Mouse (Mus musculus): ENCODE results near the gene Dspp. TPM values are rescaled to one million over a fixed set of nuclear protein-coding genes. Genes with fewer than 3 reads are reported as not detected.

Dspp gene
- polyA plus RNA-seq, 1 experiment from 2014 or later = not detected

DNA sequence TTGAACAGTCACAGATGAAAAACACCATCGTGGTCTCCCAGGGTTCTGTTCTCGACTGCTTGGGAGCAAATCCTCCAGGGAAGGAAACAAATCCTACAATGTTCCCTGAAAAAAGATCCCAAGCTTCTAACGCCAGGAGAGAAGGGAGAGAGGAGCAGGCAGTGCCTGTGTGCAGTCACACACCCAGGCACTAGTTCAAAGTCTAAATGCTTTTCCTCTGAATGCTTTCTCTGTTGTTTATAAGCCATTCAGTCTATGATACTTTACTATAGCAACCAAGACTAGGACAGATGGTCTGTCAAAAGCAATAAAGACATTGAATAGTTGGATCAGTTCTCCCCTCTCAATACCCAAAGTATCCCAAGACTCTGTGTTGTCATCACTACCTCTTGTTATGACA is 16.8 kb downstream of the Dspp start:
- 77% methylated on average over 3 of the region's 3 CpGs for WGBS
- H3K27me3 ChIP-seq (ENCODE audit: insufficient read depth, low read length) = no peaks in the 10 kb centered on the region

DNA sequence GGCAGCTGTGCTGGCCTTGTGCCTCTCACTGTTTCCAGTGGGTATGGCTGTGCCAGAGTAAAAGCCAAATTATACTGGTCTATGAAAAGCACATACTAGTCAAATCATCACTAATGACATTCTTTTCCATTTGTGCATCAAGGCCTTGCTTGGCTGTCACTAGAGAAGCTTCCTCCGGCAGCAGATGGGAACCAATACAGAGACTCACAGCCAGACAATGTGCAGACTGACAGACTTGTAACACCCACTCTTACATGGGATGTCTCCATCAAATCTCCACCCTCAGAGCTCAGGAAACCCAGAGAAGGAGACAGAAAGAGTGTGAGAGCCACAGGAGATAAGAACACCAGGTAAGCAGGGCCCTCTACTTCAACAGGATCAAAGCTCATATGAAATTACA is 24.6 kb downstream of the Dspp start:
- ATAC-seq (replicated peaks; ENCODE audit: low FRiP score, low read depth) = no peak
- WGBS = 92% methylated on average over 1 of the region's 1 CpGs
- no peak for TF ChIP-seq CTCF (IDR thresholded peaks at IDR 0.05; ENCODE audit: low read depth)

More for the DNA sequence above, 16.8 kb downstream of the Dspp start:
- no peak overlapping the region for H3K4me2 ChIP-seq (ENCODE audit: low read length)
- no peaks in the 10 kb centered on the region for H3K4me1 ChIP-seq (replicated peaks; ENCODE audit: insufficient read depth, low read length)
- H3K9me3 ChIP-seq (replicated peaks; ENCODE audit: low read length) = no peaks in the 10 kb centered on the region
- TF ChIP-seq CTCF (IDR thresholded peaks at IDR 0.05; ENCODE audit: low read depth) = no peak
- H3K9ac ChIP-seq (ENCODE audit: low read depth, low read length) = no peak overlapping the region
- ATAC-seq (replicated peaks; ENCODE audit: low FRiP score, low read depth) (no peak), DNase-seq (ENCODE audit: low spot score) (no peak)
- H3K27ac ChIP-seq = no peak overlapping the region
- no peak overlapping the region for H3K4me3 ChIP-seq (replicated peaks; ENCODE audit: low read depth, low read length)
- H3K36me3 ChIP-seq (ENCODE audit: insufficient read depth, low read length) = no peaks in the 10 kb centered on the region

DNA sequence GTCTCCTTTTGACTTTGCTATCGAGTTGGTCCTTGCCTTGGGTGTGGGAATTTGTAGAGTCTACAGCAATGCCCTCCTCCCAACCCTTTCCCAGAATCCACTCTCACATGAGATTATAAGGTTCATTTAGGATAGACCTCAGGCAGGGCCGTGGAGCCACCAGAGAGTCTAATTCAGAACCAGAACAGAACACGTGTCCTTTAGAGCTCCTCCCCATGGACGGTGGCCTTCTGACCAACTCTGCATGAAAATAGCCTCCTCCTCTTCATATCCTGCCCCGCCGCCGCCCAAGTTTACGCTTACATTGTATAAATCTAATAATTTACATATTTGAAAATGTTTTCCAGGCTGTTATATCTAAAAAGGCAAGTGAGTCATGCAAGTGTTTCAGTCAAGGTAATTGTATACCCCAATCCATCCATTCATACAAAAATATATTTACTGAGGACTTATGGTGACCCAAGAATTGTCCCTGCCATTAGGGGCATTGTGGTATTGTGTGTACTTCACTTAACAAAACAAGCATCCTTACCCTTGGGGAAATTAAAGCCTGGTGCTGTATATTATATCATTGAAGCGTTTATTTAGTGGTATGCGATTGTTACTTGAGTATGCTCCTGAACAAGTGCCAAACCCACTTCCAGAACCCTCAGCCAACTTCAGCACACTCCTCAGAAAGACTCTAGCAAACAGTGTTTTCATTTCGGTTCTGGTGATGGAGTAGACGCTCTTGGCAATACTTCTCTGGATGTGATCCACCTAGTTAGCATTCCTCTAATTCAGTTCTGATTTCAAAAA is 30.8 kb downstream of the Dspp start:
- Histone ChIP-seq H3K36me3 (ENCODE audit: insufficient read depth, low read length) (no peaks in the 10 kb centered on the region), H3K27ac (no peak overlapping the region), H3K4me2 (ENCODE audit: low read length) (no peak overlapping the region), H3K27me3 (ENCODE audit: insufficient read depth, low read length) (no peaks in the 10 kb centered on the region), H3K9me3 (replicated peaks; ENCODE audit: low read length) (no peaks in the 10 kb centered on the region), H3K9ac (ENCODE audit: low read depth, low read length) (no peak overlapping the region), H3K4me3 (replicated peaks; ENCODE audit: low read depth, low read length) (no peak overlapping the region), H3K4me1 (replicated peaks; ENCODE audit: insufficient read depth, low read length) (no peaks in the 10 kb centered on the region)
- ATAC-seq (replicated peaks; ENCODE audit: low FRiP score, low read depth) = no peak
- 83% methylated on average over 12 of the region's 12 CpGs for WGBS
- TF ChIP-seq CTCF (IDR thresholded peaks at IDR 0.05; ENCODE audit: low read depth) = no peak
- DNase-seq (ENCODE audit: low spot score) = peak; percentile 38

More for the DNA sequence above, 24.6 kb downstream of the Dspp start:
- H3K4me2 ChIP-seq (ENCODE audit: low read length) = no peak overlapping the region
- H3K9ac ChIP-seq (ENCODE audit: low read depth, low read length) = no peak overlapping the region
- H3K9me3 ChIP-seq (replicated peaks; ENCODE audit: low read length) = no peaks in the 10 kb centered on the region
- H3K4me1 ChIP-seq (replicated peaks; ENCODE audit: insufficient read depth, low read length) = no peaks in the 10 kb centered on the region
- H3K27me3 ChIP-seq (ENCODE audit: insufficient read depth, low read length) = no peaks in the 10 kb centered on the region
- H3K36me3 ChIP-seq (ENCODE audit: insufficient read depth, low read length) = no peaks in the 10 kb centered on the region
- H3K27ac ChIP-seq = no peak overlapping the region
- H3K4me3 ChIP-seq (replicated peaks; ENCODE audit: low read depth, low read length) = no peak overlapping the region
- no peak for DNase-seq (ENCODE audit: low spot score)

DNA sequence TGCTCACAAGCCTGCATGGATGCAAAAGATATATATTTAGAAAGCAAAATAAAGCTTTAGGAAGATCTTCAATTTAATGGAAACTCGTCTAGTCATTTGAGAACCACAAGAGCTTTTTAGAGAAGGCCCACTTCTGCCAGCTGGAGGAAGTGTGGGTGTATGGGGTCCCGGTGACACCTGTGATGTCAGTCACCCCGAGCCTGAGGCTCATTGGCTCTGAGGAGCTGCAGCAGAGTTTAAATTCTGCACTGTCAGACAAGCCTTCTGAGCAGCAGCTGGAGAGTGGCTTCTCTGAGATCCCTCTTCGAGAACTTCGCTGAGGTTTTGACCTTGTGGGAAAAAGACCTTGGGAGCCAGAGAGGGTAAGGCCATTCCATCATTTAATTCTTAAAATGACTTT is 31.8 kb downstream of the Dspp start, which contains the start of gene Dmp1:
Gene Dmp1 (plus strand): TSS at position 263 of the 400 bp plus-strand sequence.
- no peak for ATAC-seq (replicated peaks; ENCODE audit: low FRiP score, low read depth)
- TF ChIP-seq CTCF (IDR thresholded peaks at IDR 0.05; ENCODE audit: low read depth) = no peak
- Histone ChIP-seq H3K27me3 (ENCODE audit: insufficient read depth, low read length) (no peaks in the 10 kb centered on the region), H3K9ac (ENCODE audit: low read depth, low read length) (no peak within 1 kb of the TSS), H3K27ac (no peak within 1 kb of the TSS), H3K36me3 (ENCODE audit: insufficient read depth, low read length) (no peaks in the 10 kb centered on the region), H3K4me1 (replicated peaks; ENCODE audit: insufficient read depth, low read length) (no peaks in the 10 kb centered on the region), H3K4me2 (ENCODE audit: low read length) (no peak within 1 kb of the TSS), H3K9me3 (replicated peaks; ENCODE audit: low read length) (no peaks in the 10 kb centered on the region), H3K4me3 (replicated peaks; ENCODE audit: low read depth, low read length) (no peak within 1 kb of the TSS)
- no peak for DNase-seq (ENCODE audit: low spot score)
- WGBS = 55% methylated on average over 5 of the region's 5 CpGs

DNA sequence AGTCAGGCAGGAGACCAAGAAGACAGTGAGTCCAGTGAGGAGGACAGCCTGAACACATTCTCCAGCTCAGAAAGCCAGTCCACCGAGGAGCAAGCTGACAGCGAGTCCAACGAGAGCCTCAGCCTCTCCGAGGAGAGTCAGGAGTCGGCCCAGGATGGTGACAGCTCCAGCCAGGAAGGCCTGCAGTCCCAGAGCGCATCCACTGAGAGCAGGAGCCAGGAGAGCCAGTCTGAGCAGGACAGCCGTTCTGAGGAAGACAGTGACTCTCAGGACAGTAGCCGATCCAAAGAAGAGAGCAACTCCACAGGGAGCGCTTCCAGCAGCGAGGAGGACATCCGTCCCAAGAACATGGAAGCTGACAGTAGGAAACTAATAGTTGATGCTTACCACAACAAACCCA is 42.0 kb downstream of the Dspp start:
- no peak for TF ChIP-seq CTCF (IDR thresholded peaks at IDR 0.05; ENCODE audit: low read depth)
- H3K4me3 ChIP-seq (replicated peaks; ENCODE audit: low read depth, low read length) = no peak overlapping the region
- H3K9me3 ChIP-seq (replicated peaks; ENCODE audit: low read length) = no peaks in the 10 kb centered on the region
- H3K4me2 ChIP-seq (ENCODE audit: low read length) = no peak overlapping the region
- H3K27me3 ChIP-seq (ENCODE audit: insufficient read depth, low read length) = no peaks in the 10 kb centered on the region
- no peak overlapping the region for H3K9ac ChIP-seq (ENCODE audit: low read depth, low read length)
- H3K4me1 ChIP-seq (replicated peaks; ENCODE audit: insufficient read depth, low read length) = no peaks in the 10 kb centered on the region
- 83% methylated on average over 11 of the region's 11 CpGs for whole genome bisulfite sequencing
- no peak overlapping the region for H3K27ac ChIP-seq
- no peaks in the 10 kb centered on the region for H3K36me3 ChIP-seq (ENCODE audit: insufficient read depth, low read length)
- DNase-seq (ENCODE audit: low spot score) = no peak
- no peak for ATAC-seq (replicated peaks; ENCODE audit: low FRiP score, low read depth)

DNA sequence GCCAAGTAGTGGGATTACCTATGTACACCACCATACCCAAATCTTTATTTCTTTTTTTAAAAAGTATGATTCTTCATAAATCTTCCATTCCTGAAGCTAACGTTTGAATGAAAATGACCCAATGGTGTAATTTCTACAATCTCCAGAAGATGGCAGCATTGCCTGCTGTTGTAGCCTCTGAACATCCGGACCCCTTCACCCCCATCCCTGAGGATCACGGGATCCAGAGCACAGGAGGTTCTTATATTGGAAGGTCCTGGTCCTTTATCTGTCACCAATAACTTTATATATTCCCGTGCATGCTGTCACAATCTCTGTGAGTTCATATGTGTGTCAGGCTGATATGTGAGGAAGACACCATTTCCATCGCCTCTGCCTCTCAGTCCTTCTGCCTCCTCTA is 48.4 kb downstream of the Dspp start:
- 26% methylated on average over 5 of the region's 5 CpGs for WGBS
- TF ChIP-seq CTCF (IDR thresholded peaks at IDR 0.05; ENCODE audit: low read depth) = peak; percentile 81
- H3K27me3 ChIP-seq (ENCODE audit: insufficient read depth, low read length) = no peaks in the 10 kb centered on the region
- H3K4me2 ChIP-seq (ENCODE audit: low read length) = no peak overlapping the region
- no peaks in the 10 kb centered on the region for H3K36me3 ChIP-seq (ENCODE audit: insufficient read depth, low read length)
- H3K4me3 ChIP-seq (replicated peaks; ENCODE audit: low read depth, low read length) = no peak overlapping the region
- H3K9me3 ChIP-seq (replicated peaks; ENCODE audit: low read length) = no peaks in the 10 kb centered on the region
- H3K4me1 ChIP-seq (replicated peaks; ENCODE audit: insufficient read depth, low read length) = no peaks in the 10 kb centered on the region
- H3K9ac ChIP-seq (ENCODE audit: low read depth, low read length) = no peak overlapping the region
- ATAC-seq (replicated peaks; ENCODE audit: low FRiP score, low read depth) = no peak
- DNase-seq (ENCODE audit: low spot score) = peak; percentile 70
- no peak overlapping the region for H3K27ac ChIP-seq

Measured in kidney, postnatal 0 days (tissue).